Mouse (Mus musculus) kidney, embryonic 14.5 days (tissue): ENCODE results near the gene Nusap1. TPM values are rescaled to one million over a fixed set of nuclear protein-coding genes. Genes with fewer than 3 reads are reported as not detected.
A peak's percentile ranks its signal among the peaks of the same experiment; 100 is the strongest.
"Not testable (repeated sequence)": the region's sequence is repeated elsewhere in the genome, so short reads cannot be mapped to it uniquely, and the experiment has no call there.

ENCODE experiments used
- ATAC-seq: fragments of 200-750 bp; cut with Nextera tagmentation; 2 replicates; pipeline ENCODE4 v1.8.0; 2017; ENCODE audit warnings: moderate number of reproducible peaks, mild to moderate bottlenecking, moderate TSS enrichment, moderate library complexity; ENCODE audit not compliant: low FRiP score, low TSS enrichment
- H3K27ac ChIP-seq: fragments of 300-500 bp; sonication (generic); 2 replicates; pipeline ENCODE4 v1.5.1; 2014; ENCODE audit warnings: low read depth, mild to moderate bottlenecking, low read length, moderate library complexity, mixed read lengths
- H3K27me3 ChIP-seq: fragments of 300-500 bp; sonication (generic); 2 replicates; pipeline ENCODE4 v1.6.1; 2014; ENCODE audit warnings: mild to moderate bottlenecking, low read length; ENCODE audit not compliant: control insufficient read depth, insufficient read depth
- H3K36me3 ChIP-seq: fragments of 300-500 bp; sonication (generic); 2 replicates; pipeline ENCODE4 v1.6.1; 2014; ENCODE audit warnings: low read length, mixed read lengths; ENCODE audit not compliant: control insufficient read depth, insufficient read depth
- H3K4me1 ChIP-seq: fragments of 300-500 bp; sonication (generic); 2 replicates; pipeline ENCODE4 v1.6.1; 2014; ENCODE audit warnings: low read length, mixed read lengths; ENCODE audit not compliant: control insufficient read depth, insufficient read depth
- H3K4me2 ChIP-seq: fragments of 300-500 bp; sonication (generic); replicated peaks from 2 replicates; pipeline ENCODE4 v1.6.1; 2014; ENCODE audit warnings: low read depth, mild to moderate bottlenecking, low read length
- H3K4me3 ChIP-seq: fragments of 300-500 bp; sonication (generic); 2 replicates; pipeline ENCODE4 v1.5.1; 2014; ENCODE audit warnings: mild to moderate bottlenecking, low read length
- H3K9ac ChIP-seq: fragments of 300-500 bp; sonication (generic); 2 replicates; pipeline ENCODE4 v1.6.1; 2014; ENCODE audit warnings: low read depth, mild to moderate bottlenecking, low read length, moderate library complexity
- H3K9me3 ChIP-seq: fragments of 300-500 bp; sonication (generic); 2 replicates; pipeline ENCODE4 v1.6.1; 2016; ENCODE audit warnings: low read length; ENCODE audit not compliant: control insufficient read depth
- WGBS: fragments of 180-500 bp; shearing (Covaris S2); extraction: QIAGEN DNeasy Blood & Tissue Kit; methylation state at CpG from one replicate; pipeline ENCODE4 v1.1.7; 2014; 5-methylcytosine and 5-hydroxymethylcytosine counted together
- polyA plus RNA-seq: library from polyadenylated mRNA; unstranded; fragments of >200 nt; fragmentation: Nextera tagmentation; extraction: Ambion mirVana; gene quantifications from 2 replicates; pipeline ENCODE4 v1.2.1, GENCODE M21; 2014

Gene Nusap1
- polyA plus RNA-seq, 1 experiment from 2014 or later: 77.2 TPM

DNA sequence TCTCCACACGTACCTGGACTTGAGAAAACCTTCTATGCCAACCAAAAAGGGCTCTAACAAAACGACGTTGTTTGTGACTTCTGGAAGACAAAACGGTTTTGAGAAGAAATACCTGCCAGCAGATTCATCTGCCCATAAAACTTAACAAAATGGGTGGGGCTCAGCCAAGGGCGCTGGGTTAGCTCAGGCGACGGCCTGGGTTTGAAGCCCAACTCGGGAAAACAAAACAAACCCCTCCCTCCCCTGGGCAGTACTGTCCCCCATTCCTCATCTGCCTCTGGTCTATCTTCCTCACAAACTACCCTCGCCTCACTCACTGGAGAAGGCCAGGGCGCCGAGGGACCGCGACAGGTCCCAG, 278 bp upstream of the Nusap1 start:
- no peaks in the 10 kb centered on the region for H3K9me3 ChIP-seq
- peak overlapping the region; percentile 62 for H3K4me2 ChIP-seq
- no peaks in the 10 kb centered on the region for H3K27me3 ChIP-seq
- peak overlapping the region; percentile 72 for H3K9ac ChIP-seq
- H3K36me3 ChIP-seq: peaks cover 3% of the 10 kb centered on the region; the same call in 1 of the 2 replicates
- no peak for ATAC-seq
- peak overlapping the region; percentile 61 for H3K4me3 ChIP-seq
- peak overlapping the region; percentile 0; the same call in 1 of the 2 replicates for H3K27ac ChIP-seq
- WGBS: under 1% methylated on average over 13 of the region's 13 CpGs
- H3K4me1 ChIP-seq: peaks cover 16% of the 10 kb centered on the region

DNA sequence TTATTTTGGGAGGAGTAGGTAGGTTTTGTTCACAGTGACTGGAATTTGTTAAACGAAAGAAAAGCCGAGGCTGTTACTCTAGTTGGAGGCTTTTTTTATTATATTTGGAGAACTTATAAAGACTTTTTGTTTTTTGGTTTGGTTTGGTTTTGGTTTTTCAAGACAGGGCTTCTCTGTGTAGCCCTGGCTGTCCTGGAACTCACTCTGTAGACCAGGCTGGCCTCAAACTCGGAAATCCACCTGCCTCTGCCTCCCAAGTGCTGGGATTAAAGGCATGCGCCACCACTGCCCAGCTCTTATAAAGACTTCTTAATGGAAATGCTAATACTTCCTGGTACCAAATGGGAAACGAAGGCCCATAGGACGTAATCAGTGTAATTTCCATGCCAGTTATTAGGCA, 904 bp downstream of the Nusap1 start:
- H3K4me1 ChIP-seq: peaks cover 16% of the 10 kb centered on the region
- WGBS: 11% methylated on average over 6 of the region's 6 CpGs
- H3K27me3 ChIP-seq, H3K9me3 ChIP-seq, ATAC-seq, H3K36me3 ChIP-seq: not testable (repeated sequence)
- peak overlapping the region; percentile 51 for H3K9ac ChIP-seq
- peak overlapping the region; percentile 61 for H3K4me3 ChIP-seq
- H3K27ac ChIP-seq: 0 out of 2 replicates have a peak overlapping the region, but pooled peaks have one; percentile 9
- H3K4me2 ChIP-seq: peak overlapping the region; percentile 70

DNA sequence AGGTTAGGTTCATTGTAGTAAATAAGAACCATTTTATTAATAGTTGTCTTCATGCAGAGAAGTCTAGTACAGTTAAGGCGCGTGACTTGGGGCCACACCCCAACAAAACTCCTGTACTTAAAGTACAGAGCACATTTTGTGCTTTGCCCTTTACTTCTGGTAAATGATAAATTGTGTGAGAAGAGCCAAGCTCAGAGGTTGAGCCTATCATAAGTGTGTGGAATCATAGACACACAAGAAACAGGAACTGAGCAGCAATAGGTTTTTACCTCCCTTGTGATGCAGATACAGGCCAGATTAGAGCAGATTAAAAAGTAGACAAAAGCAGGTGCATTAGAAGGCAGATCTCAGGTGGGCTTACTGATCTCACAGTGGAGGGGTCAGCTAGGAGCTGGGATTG, 3.2 kb downstream of the Nusap1 start:
- Histone ChIP-seq H3K36me3 (peaks cover 16% of the 10 kb centered on the region; the same call in 1 of the 2 replicates), H3K4me3 (no peak overlapping the region), H3K4me2 (no peak overlapping the region; the same call in 1 of the 2 replicates), H3K27ac (no peak overlapping the region), H3K4me1 (peaks cover 16% of the 10 kb centered on the region), H3K27me3 (no peaks in the 10 kb centered on the region), H3K9me3 (no peaks in the 10 kb centered on the region), H3K9ac (no peak overlapping the region)
- no peak for ATAC-seq
- 96% methylated on average over 2 of the region's 2 CpGs for WGBS

DNA sequence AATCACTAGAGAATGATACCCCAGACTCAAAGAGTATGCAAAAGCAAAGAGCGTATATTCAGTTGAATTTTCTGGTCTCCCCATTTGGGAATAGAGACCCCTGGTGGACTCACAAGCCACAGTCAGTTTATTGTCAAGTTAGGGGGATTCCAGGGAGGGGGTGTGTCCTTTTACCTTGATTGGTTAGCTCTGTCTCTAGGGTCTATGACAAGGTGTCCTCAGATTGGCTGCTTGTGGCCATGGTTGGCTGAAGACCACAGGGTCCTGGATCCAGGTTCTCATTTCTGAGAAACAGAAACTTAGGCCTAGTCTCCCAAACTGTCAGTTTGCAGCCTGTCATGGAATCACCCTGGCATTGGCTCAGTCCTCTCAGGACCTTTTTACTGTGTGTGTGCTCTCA, 18.7 kb downstream of the Nusap1 start:
- ATAC-seq: no peak
- no peaks in the 10 kb centered on the region for H3K27me3 ChIP-seq
- H3K27ac ChIP-seq: no peak overlapping the region
- no peak overlapping the region for H3K9ac ChIP-seq
- H3K4me3 ChIP-seq: no peak overlapping the region
- H3K9me3 ChIP-seq: no peaks in the 10 kb centered on the region
- peaks cover 96% of the 10 kb centered on the region for H3K36me3 ChIP-seq
- H3K4me1 ChIP-seq: no peaks in the 10 kb centered on the region
- H3K4me2 ChIP-seq: no peak overlapping the region
- WGBS: 83% methylated on average over 1 of the region's 1 CpGs

DNA sequence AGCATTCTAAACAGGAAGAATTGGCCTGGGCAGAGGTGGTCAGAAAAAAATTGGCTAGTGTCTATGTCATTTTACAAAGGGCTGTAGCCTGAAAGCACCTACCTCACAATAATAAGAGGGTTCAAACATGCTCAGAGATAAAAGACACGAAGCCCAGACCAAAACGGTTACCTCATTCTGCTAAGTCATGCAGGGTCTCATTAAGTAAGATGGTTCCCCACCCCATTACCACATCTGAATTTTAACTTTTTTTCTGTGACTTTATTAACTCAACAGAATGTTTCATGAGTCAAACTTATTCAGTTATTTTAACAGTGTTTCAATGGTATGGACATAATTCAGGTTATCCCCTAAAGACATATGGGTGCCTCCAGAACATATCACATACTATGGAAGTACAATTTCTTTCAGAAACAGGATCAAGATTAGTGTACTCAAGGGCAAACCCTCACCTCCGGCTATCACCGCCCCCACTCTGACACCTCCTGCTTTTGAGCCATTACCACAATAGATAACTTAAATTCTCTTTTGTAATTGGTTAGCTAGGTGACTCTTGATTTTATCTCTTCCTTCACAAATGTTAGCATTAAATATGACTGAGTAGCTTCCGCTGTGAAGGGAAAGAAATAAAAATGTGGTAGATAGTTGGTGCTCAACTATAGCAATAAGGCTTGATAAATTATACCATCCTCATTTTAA, 23.3 kb downstream of the Nusap1 start:
- peaks cover 88% of the 10 kb centered on the region for H3K36me3 ChIP-seq

DNA sequence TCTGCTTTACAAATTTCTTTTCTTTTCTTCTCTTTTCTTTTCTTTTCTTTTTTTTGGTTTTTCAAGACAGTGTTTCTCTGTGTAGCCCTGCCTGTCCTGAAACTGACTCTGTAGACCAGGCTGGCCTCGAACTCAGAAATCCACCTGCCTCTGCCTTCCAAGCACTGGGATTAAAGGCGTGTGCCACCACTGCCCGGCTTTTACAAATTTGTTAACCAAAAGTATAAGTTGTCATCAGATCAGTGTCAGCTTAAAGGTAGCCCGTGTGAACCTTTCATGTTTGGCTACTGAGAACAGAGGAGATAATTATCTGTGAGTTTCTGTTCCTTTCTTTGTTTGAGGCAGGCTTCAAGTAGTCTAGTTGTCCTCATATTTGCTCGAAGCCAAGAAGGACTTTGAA, 26.2 kb downstream of the Nusap1 start:
- Histone ChIP-seq H3K27me3 (no peaks in the 10 kb centered on the region), H3K4me1 (no peaks in the 10 kb centered on the region), H3K27ac (no peak overlapping the region), H3K36me3 (peaks cover 87% of the 10 kb centered on the region), H3K9me3 (no peaks in the 10 kb centered on the region), H3K4me2 (no peak overlapping the region), H3K9ac (no peak overlapping the region), H3K4me3 (no peak overlapping the region)
- 94% methylated on average over 5 of the region's 5 CpGs for WGBS
- no peak for ATAC-seq

More for the DNA sequence above, 23.3 kb downstream of the Nusap1 start:
- Histone ChIP-seq H3K9ac (no peak overlapping the region), H3K4me3 (no peak overlapping the region), H3K27me3 (no peaks in the 10 kb centered on the region), H3K9me3 (no peaks in the 10 kb centered on the region), H3K4me2 (no peak overlapping the region), H3K4me1 (no peaks in the 10 kb centered on the region), H3K27ac (no peak overlapping the region)
- ATAC-seq: no peak
- 96% methylated on average over 5 of the region's 5 CpGs for WGBS

DNA sequence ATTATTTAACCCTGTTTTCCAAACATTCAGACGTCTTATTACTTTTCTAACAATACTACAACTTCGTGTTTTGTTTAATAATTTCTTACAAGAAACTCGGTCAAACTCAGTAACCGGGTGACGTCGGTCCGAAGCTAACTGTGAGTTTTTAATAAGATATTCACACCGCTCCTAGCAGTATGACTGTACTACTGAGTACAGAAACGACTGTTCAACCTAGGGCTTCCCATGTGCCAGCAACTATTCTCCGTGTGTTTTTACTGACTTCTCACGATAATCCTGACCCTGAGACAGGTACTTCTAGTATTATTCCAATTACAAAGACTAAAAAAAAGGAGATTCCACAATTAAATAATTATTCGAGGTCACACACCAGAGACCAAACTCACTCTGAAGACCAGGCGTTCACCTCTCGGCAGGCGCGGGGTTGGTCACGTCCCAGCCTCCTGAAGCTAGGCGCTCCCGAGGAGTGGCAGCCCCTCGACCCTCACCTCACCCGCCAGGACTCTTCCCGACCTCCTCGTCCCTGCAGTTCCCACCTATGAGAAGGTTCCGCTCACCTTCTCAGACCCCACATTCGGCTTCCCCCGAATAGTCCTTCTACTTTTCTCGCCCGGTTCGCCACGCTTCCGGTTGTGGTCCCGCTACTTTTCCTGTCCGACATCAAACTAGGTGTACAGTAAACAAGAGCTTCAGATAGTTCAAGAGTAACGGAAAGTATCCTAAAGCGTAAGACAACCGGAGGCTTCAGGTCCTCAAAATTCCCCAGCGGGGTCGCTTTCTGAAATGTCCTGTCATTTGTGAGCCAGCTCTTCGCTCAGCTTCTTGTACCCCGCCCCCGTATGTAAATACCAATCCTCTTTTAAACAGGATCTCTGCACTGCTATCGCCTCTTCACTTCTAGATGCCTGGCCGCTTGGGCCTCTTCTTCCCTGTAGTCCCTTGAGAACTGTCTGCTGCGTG, 44.4 kb downstream of the Nusap1 start, which contains the start of gene Ndufaf1:
Gene Ndufaf1, minus strand, starts transcription at position 608 of the 963 bp plus-strand sequence.
- Histone ChIP-seq H3K9me3 (no peaks in the 10 kb centered on the region), H3K4me1 (0 out of 2 replicates have a peak, but pooled peaks cover 5% of the 10 kb centered on the region), H3K4me2 (peak within 1 kb of the TSS; percentile 71), H3K4me3 (peak within 1 kb of the TSS; percentile 84), H3K27me3 (no peaks in the 10 kb centered on the region), H3K9ac (peak within 1 kb of the TSS; percentile 81), H3K36me3 (peaks cover 14% of the 10 kb centered on the region), H3K27ac (no peak within 1 kb of the TSS)
- peak; percentile 84 for ATAC-seq
- WGBS: 2% methylated on average over 44 of the region's 44 CpGs

DNA sequence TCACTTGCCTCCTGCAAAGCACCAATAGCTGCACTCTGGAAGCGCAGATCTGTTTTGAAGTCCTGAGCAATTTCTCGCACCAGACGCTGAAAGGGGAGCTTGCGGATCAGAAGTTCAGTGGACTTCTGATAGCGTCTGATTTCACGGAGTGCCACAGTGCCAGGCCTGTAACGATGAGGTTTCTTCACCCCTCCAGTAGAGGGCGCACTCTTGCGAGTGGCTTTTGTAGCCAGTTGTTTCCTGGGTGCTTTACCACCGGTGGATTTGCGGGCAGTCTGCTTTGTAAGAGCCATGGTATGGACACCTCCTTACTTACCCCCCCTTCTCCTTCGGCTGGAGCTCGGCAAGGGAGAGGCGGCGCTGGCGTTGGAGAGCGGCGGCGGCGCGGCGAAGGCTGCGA, 47.6 kb downstream of the Nusap1 start:
- not testable (repeated sequence) for H3K36me3 ChIP-seq, ATAC-seq, H3K27me3 ChIP-seq, H3K4me2 ChIP-seq, H3K9ac ChIP-seq, H3K27ac ChIP-seq, H3K4me3 ChIP-seq, H3K9me3 ChIP-seq, H3K4me1 ChIP-seq
- WGBS: 74% methylated on average over 19 of the region's 23 CpGs

DNA sequence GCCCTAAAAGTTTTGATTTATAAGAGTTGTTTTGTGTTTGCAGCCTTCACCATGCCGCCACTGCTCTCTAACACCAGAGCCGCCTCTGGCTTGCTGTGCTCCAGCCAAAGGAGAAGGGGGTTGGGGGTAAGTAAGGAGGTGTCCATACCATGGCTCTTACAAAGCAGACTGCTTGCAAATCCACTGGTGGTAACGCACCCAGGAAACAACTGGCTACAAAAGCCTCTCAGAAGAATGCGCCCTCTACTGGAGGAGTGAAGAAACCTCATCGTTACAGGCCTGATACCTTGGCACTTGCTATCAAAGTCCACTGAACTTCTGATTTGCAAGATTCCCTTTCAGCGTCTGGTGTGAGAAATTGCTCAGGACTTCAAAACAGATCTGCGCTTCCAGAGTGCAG, 50.9 kb downstream of the Nusap1 start:
- H3K9ac ChIP-seq: no peak overlapping the region
- no peaks in the 10 kb centered on the region for H3K4me1 ChIP-seq
- no peaks in the 10 kb centered on the region; the same call in 1 of the 2 replicates for H3K27me3 ChIP-seq
- no peak overlapping the region for H3K4me3 ChIP-seq
- H3K9me3 ChIP-seq: no peaks in the 10 kb centered on the region
- H3K27ac ChIP-seq: no peak overlapping the region
- H3K4me2 ChIP-seq: no peak overlapping the region
- ATAC-seq: no peak
- H3K36me3 ChIP-seq: no peaks in the 10 kb centered on the region
- 21% methylated on average over 7 of the region's 7 CpGs for WGBS
